Mouse (Mus musculus): ENCODE results near the gene Nuf2.
"Not testable (repeated sequence)": the region's sequence is repeated elsewhere in the genome, so short reads cannot be mapped to it uniquely, and the experiment has no call there.

Gene Nuf2

GRCm38 (mm10) chr1:169530876-169531701, at the start of gene Nuf2:
Gene Nuf2, minus strand, starts transcription at chr1:169531464.
- DNase-seq (ENCODE audit: low spot score) = peak; percentile 97

DNA sequence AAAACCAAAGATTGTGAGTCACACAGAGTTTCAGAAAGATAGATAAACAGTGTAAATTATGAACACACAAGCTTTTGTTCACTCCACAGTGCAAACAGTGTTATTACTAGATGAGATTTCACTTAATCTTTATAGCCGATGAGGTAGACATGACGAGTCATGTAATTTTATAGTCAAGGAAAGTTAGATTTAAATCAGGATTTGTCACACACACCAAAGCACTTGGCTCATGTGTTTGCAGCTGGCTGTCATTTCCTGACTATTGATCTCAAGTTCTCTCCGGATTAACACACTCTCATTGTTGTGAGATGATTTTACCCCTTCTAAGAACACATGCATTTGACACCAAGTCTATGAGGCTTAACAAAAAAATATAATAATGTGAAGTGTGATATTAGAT, 48.3 kb upstream of the Nuf2 start:
- DNase-seq (ENCODE audit: low spot score) = no peak

GRCm38 (mm10) chr1:169574136-169574535, 42.9 kb upstream of the Nuf2 start:
- DNase-seq (ENCODE audit: low spot score) = no peak

DNA sequence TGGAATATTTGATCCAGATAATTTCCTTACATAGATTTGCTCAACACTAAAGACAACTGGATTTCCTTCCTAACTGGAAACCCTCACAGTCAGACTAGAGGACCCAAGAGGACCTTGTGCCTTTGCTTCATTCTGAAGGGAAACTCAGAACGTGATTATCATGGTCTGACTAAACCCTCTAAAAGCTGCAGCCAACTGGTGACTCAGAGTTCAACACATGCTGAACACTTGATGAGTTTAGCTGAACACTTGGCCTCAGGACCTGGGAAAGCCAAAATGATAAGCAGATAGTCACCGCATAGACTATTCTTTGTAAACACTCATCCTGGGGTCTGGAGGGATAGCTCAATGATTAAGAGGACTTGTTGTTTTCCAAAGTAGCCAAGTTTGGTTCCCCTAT, 24.4 kb upstream of the Nuf2 start:
- no peak for DNase-seq (ENCODE audit: low spot score)

- DNase-seq (ENCODE audit: low spot score) = no peak
Measured at GRCm38 (mm10) chr1:169555019-169555418, 23.8 kb upstream of the Nuf2 start.

- DNase-seq (ENCODE audit: low spot score) = no peak
Measured at GRCm38 (mm10) chr1:169553446-169553845, 22.2 kb upstream of the Nuf2 start.

- no peak for DNase-seq (ENCODE audit: low spot score)
Measured at GRCm38 (mm10) chr1:169540415-169540814, 9.2 kb upstream of the Nuf2 start.

- peak; percentile 37 for DNase-seq (ENCODE audit: low spot score)
Measured at GRCm38 (mm10) chr1:169531702-169532535, 655 bp upstream of the Nuf2 start.

- DNase-seq (ENCODE audit: low spot score) = no peak
Measured at GRCm38 (mm10) chr1:169529996-169530518, 1.2 kb downstream of the Nuf2 start.

DNA sequence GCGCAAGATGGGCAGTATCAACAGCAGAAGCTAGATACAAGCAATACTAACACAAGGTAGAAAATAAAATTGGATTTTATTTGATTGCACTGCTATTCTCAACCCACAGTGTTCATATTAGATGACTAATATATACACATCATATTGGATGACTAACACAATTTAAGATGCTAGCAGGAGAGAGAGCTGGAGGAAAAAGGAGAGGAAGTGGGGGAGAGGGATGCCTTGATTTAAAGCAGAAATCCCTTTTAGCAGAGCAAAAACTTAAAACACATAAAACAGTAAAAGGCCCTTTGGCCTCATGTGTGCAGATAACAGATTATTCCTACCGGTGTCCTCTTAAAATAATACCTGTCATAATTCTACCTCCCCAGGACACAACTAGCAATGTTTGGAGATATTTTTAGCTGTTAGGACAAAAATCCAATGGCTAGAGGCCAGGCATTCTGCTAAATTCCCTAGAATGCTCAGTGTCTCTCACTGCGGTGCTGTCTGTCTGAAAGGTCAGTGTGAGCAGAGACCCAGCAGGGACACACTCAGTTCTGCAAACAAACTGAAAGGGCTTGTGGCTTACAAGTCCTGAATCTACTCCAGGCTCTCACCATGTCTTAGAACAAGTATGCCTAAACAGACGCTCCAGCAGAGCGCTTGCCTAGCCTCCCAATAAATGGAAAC, 5.1 kb downstream of the Nuf2 start:
- no peak for DNase-seq (ENCODE audit: low spot score)

DNA sequence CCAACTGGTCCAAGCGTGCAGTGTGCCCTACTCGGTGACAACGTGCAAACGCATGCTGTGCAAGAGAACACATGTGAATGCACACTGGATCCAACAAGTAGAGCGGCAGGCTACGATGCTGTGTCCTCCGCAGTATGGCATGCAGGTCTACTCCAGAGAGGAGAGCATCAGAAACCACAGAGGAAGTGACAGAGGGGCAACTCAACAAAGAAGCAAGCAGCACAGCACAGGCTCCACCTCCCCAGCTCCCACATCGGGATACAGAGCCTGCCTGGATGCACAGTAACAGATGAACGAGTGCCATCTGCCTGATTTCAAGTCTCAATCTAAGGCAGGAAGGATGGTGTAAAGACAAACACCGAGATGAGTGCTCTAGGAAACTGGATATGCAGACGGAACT, 11.9 kb downstream of the Nuf2 start:
- no peak for DNase-seq (ENCODE audit: low spot score)

DNA sequence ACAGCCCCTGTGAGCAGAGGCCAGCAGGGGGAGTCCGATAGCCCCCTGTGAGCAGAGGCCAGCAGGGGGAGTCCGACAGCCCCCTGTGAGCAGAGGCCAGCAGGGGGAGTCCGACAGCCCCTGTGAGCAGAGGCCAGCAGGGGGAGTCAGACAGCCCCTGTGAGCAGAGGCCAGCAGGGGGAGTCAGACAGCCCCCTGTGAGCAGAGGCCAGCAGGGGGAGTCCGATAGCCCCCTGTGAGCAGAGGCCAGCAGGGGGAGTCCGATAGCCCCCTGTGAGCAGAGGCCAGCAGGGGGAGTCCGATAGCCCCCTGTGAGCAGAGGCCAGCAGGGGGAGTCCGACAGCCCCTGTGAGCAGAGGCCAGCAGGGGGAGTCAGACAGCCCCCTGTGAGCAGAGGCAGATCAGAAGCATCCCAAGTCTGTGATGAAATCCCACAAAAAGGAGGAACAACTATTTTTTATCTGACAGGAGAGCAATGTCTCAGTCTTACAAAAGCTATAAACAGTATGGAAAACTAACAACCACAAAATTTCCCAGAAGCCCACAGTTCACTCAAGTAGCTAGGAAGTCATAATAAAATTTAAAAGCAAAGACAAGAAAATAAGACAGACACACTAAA, 13.3 kb downstream of the Nuf2 start:
- not testable (repeated sequence) for DNase-seq (ENCODE audit: low spot score)

GRCm38 (mm10) chr1:169517376-169517892, 13.8 kb downstream of the Nuf2 start:
- DNase-seq (ENCODE audit: low spot score) = no peak

- DNase-seq (ENCODE audit: low spot score) = no peak
Measured at GRCm38 (mm10) chr1:169506354-169506753, 24.9 kb downstream of the Nuf2 start.

DNA sequence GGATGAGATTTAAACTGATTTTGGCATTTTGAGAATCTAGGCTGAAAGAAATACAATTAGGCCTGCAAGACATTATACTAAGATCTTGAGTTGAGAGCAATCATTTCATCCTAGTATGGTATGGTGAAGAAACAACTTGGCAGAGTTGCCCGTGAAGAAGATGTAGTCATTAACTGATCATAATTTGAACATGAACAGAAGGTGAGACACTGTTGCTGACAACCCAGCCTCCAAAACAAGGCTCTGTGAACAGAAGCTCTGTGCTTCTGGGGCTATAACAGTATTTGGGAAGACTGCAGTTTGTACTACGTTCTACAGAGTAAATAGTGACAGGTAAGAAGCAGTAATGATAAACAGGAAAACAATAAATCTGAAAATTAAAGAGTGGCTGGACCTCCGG, 28.4 kb downstream of the Nuf2 start:
- no peak for DNase-seq (ENCODE audit: low spot score)

- peak; percentile 22 for DNase-seq (ENCODE audit: low spot score)
Measured at GRCm38 (mm10) chr1:169495621-169496020, 35.6 kb downstream of the Nuf2 start.

- no peak for DNase-seq (ENCODE audit: low spot score)
Measured at GRCm38 (mm10) chr1:169491561-169491960, 39.7 kb downstream of the Nuf2 start.

DNA sequence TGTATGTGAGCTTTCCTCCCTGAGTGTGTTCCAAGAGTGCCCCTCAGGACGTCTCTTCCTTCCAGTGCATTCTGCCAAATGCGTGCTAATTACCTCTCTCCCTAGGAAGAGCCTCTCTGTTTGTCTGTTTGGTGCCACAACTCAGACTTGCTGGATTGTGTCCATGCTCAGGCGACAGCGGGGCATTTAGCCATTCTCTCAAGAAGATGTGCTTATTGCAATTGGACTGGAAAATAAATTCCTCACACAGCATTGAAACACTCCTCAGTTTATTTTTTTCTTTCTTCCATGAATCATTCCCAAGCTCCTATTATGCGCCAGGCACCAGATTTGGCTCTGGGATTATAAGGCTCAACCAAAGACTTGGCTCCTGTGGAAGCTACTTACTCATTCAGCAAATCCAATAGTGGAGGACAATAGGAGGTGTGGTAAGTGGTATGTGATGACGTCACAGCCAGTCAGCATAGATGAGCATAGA, 45.8 kb downstream of the Nuf2 start:
- DNase-seq (ENCODE audit: low spot score) = no peak

- DNase-seq (ENCODE audit: low spot score) = no peak
Measured at GRCm38 (mm10) chr1:169484565-169484964, 46.7 kb downstream of the Nuf2 start.

DNA sequence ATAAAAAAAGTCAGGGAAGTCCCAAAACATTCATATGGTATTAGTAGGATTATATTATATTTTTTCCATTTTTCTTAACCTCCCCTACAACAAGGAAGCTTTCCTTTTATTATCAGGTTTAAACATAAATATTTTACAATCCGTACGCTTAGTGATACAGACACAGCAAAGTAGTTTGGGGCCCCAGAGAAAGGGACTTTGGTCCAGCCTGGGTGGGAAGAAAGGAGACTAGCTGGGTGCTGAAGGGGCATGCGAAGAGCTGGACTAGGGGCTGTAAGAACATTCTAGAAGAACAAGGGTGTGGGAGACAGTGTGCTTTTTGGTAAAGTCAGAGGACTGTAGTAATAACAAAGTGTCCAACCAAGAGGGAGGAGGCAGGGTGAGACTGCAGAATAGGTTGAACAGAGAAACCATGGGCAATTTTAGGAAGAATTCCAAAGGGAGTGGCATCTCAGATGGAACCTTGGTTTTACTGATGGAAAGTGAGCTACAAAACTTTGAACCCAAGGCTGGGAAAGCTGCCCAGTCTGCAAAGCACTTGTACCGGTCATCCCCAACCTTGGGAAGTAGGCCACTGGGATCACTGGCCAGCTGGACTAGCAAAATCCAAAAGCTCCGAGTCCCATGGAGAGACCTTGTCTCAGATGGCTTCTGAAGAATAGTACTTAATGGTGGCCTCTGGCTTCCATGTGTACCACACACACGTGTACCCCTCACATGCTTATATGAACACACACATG, 48.5 kb downstream of the Nuf2 start:
- DNase-seq (ENCODE audit: low spot score) = no peak

- no peak for DNase-seq (ENCODE audit: low spot score)
Measured at GRCm38 (mm10) chr1:169471185-169471584, 60.1 kb downstream of the Nuf2 start.

Measured in ovary, postnatal 36 days (tissue).